Mouse (Mus musculus) testis, adult 2 months (tissue): ENCODE measurements at regions not wholly inside any gene's neighbourhood (a gene's known extent, or its start where the extent isn't known, plus 50 kb on each side); places are given as distances from the start of the nearest gene placed in this dataset.

Experiments used
- H3K27ac ChIP-seq: fragments of 200-500 bp; 2 replicates; pipeline ENCODE4 v1.5.1; 2012; ENCODE audit warnings: low read depth, low read length; ENCODE audit not compliant: control insufficient read depth, insufficient read depth
- H3K27me3 ChIP-seq: fragments of 200-500 bp; 2 replicates; pipeline ENCODE4 v1.6.1; 2012; ENCODE audit warnings: mild to moderate bottlenecking, low read length, moderate library complexity; ENCODE audit not compliant: control insufficient read depth, insufficient read depth
- H3K36me3 ChIP-seq: fragments of 200-500 bp; 2 replicates; pipeline ENCODE4 v1.6.1; 2012; ENCODE audit warnings: mild to moderate bottlenecking, low read length; ENCODE audit not compliant: control insufficient read depth, insufficient read depth
- H3K4me1 ChIP-seq: fragments of 200-500 bp; 2 replicates; pipeline ENCODE4 v1.6.1; 2012; ENCODE audit warnings: low read length; ENCODE audit not compliant: control insufficient read depth, insufficient read depth
- H3K4me3 ChIP-seq: fragments of 200-500 bp; 2 replicates; pipeline ENCODE4 v1.5.1; 2012; ENCODE audit warnings: low read depth, mild to moderate bottlenecking, low read length, moderate library complexity, mixed read lengths; ENCODE audit not compliant: control insufficient read depth
- CTCF ChIP-seq: fragments of 200-500 bp; IDR thresholded peaks from 2 replicates; pipeline ENCODE4 v1.5.1; 2012; ENCODE audit warnings: low read depth, mild to moderate bottlenecking, inconsistent platforms, low read length, moderate library complexity; ENCODE audit not compliant: control insufficient read depth, insufficient read depth, insufficient replicate concordance
- POLR2A ChIP-seq: fragments of 200-500 bp; IDR thresholded peaks from 2 replicates; pipeline ENCODE4 v1.6.1; 2012; ENCODE audit warnings: low read depth, mild to moderate bottlenecking, inconsistent platforms, low read length, moderate library complexity; ENCODE audit not compliant: control insufficient read depth

DNA sequence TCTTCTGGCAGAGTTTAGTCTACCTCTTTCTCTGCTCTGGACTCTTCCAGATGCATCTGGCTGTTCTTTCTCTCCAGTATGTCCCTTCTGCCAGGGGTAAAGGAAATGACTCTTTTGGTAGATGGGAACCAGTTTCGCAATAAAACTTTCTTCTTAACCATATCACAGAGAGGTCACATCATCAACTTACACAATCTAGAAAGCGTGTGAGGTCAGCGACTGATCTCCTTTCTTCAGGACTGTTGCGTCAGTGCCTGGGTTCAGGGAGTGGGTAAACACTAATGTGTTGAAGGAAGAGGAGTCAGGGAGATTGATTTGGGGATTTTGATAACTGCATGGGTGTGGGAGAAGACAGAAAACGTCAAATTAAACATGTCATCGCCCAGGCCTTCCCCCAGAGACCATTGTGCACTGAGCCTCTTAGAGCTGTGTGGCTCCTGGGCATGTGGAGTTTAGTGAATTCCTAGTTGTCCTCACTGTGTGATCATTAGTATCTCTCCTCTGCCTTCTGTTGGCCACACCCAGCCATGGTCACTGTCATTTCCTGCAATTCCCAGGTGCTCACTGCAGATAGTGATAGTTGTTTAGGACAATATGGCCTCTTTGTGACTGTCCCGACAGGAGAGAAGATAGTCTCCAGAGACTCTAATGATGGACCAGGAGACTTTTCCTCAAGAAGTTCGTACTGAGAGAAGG, 122.2 kb upstream of the Arntl start:
- TF ChIP-seq POLR2A: no peak
- TF ChIP-seq CTCF: no peak
- H3K27me3 ChIP-seq: no peaks in the 10 kb centered on the region
- H3K4me3 ChIP-seq: no peak overlapping the region
- no peak overlapping the region for H3K27ac ChIP-seq
- no peaks in the 10 kb centered on the region for H3K36me3 ChIP-seq
- no peaks in the 10 kb centered on the region for H3K4me1 ChIP-seq

DNA sequence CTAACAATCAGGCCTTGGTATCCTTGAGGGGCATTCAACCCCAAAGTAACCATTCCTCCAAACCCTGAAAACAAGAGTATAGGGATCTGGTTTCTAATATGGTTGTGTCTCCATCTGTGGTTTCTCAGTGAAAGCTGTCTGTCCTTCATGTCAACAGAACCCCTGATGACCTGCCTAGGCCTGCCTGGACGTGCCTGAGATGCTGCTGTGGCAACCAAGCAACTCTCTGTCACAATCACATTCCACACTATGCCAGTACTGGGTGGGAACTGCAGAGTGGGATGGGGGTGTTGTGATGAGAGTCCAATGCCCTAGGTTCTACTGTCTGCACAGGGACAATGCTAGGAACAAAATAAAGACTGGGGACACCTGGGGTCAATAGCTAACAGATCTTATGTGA, 121.1 kb upstream of the Arntl start:
- H3K36me3 ChIP-seq: no peaks in the 10 kb centered on the region
- H3K4me3 ChIP-seq: no peak overlapping the region
- no peaks in the 10 kb centered on the region for H3K27me3 ChIP-seq
- H3K4me1 ChIP-seq: no peaks in the 10 kb centered on the region
- H3K27ac ChIP-seq: no peak overlapping the region
- TF ChIP-seq POLR2A (no peak), CTCF (no peak)

DNA sequence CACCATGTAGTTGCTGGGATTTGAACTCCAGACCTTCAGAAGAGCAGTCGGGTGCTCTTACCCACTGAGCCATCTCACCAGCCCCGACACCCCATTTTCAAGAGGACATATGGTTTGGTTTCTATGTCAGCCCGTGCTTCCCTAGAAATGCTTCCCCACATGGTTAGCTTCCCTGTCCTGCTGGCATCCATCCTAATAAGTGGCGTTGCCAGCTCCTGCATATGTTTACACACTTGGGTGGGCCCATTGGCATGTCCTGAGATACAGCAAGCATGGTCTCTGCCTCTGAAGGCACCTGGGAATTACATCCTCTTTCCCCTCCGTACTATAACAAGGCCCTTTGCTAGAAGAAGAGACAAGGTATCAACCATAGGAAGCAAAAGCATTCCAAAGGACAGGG, 119.6 kb upstream of the Arntl start:
- TF ChIP-seq POLR2A (no peak), CTCF (no peak)
- no peak overlapping the region for H3K4me3 ChIP-seq
- no peak overlapping the region for H3K27ac ChIP-seq
- no peaks in the 10 kb centered on the region for H3K27me3 ChIP-seq
- H3K36me3 ChIP-seq: no peaks in the 10 kb centered on the region
- H3K4me1 ChIP-seq: no peaks in the 10 kb centered on the region

DNA sequence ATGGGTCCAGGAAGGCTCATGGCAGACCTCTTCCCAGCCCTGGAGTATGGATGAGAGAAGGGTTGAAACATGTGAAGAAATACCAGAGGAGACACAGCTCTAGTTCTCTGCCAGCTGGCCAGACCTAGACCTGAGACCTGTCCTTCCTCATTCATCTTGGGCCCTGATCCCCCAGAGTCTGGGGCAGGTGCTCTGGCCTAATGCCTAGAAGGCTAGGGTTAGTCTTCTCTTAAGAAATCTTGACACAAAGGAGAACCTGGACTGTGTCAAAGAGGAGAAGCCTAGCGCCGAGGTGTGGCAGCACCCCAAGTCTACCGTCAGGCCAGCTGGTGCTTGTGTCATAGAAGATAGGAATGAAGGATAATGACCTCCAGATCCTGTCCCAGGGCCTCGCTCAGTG, 118.2 kb upstream of the Arntl start:
- Histone ChIP-seq H3K27ac (no peak overlapping the region), H3K4me1 (no peaks in the 10 kb centered on the region), H3K36me3 (no peaks in the 10 kb centered on the region), H3K4me3 (no peak overlapping the region), H3K27me3 (no peaks in the 10 kb centered on the region)
- TF ChIP-seq CTCF (no peak), POLR2A (no peak)

DNA sequence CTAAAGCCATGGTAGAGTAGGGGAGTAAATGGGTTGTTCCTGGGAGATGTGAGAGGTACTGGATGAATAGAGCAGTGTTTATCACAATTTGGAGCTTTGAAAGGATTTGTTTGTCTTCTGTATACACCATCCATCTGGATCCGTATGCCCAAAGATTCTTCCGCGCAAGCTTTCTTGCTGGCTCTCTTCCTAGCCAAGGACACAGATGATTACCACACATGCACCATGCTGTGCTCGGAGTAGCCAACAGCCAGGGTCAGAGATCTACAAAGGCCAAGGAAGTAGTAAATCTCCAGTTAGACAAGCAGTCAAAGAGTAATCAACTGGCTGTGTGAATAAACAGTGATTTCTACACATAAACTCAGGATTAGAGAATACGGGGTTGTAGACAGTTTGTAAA, 113.3 kb upstream of the Arntl start:
- no peaks in the 10 kb centered on the region for H3K4me1 ChIP-seq
- TF ChIP-seq POLR2A (no peak), CTCF (no peak)
- no peaks in the 10 kb centered on the region for H3K27me3 ChIP-seq
- no peak overlapping the region for H3K4me3 ChIP-seq
- no peak overlapping the region for H3K27ac ChIP-seq
- H3K36me3 ChIP-seq: no peaks in the 10 kb centered on the region

DNA sequence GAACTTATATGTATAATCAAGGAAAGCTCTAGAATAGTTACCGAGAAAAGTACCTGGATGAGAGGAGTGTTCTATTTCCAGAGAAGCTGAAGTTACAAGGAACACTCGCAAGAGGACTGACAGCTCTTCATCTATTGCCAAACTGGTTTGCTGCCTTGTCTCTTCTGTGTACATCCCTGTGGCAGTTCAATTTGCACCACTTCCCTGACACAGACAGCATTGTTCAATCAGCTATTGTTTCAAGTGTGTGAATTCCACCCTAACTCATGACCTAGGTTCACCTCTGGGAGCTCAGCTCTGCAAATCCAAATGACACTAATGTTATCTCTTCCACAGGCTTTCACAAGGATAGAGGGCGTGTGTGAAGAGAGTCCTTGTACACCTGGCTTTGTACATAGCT, 112.2 kb upstream of the Arntl start:
- Histone ChIP-seq H3K4me1 (no peaks in the 10 kb centered on the region), H3K36me3 (no peaks in the 10 kb centered on the region), H3K27ac (no peak overlapping the region), H3K4me3 (no peak overlapping the region), H3K27me3 (no peaks in the 10 kb centered on the region)
- no peak for TF ChIP-seq CTCF
- TF ChIP-seq POLR2A: no peak

DNA sequence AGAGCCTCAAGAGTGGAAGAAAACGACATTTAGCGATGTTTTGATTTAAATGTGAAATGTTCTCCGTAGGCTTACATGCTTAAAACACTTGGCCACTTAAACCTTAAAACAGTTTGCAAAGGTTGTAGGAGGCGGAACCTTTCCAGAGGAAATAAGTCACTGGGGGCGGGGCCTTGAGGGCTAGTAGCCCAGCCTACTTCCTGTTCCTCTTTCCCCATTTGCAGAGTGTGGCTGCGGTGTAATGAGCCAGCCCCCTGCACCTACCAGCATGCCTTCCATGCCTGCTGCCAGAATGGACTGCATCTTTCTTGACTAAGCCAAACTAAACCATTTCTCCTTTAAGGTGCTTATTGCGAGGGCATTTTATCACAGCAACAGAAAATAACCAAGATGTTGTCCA, 103.0 kb upstream of the Arntl start:
- TF ChIP-seq CTCF: no peak
- TF ChIP-seq POLR2A: no peak
- H3K4me3 ChIP-seq: no peak overlapping the region
- no peaks in the 10 kb centered on the region for H3K27me3 ChIP-seq
- H3K4me1 ChIP-seq: peaks cover 3% of the 10 kb centered on the region; the same call in 1 of the 2 replicates
- no peaks in the 10 kb centered on the region for H3K36me3 ChIP-seq
- H3K27ac ChIP-seq: no peak overlapping the region
